Mouse (Mus musculus) small intestine, adult 2 months (tissue): ENCODE results near the gene Rel. TPM values are rescaled to one million over a fixed set of nuclear protein-coding genes. Genes with fewer than 3 reads are reported as not detected.

Experiments used
- H3K27ac ChIP-seq: fragments of 200-500 bp; 2 replicates; pipeline ENCODE4 v1.5.1; 2012; ENCODE audit warnings: low read depth, low read length, control low read depth, inconsistent platforms; ENCODE audit not compliant: insufficient read depth
- H3K27me3 ChIP-seq: fragments of 200-500 bp; 2 replicates; pipeline ENCODE4 v1.6.1; 2012; ENCODE audit warnings: mild to moderate bottlenecking, moderate library complexity, low read length, inconsistent platforms; ENCODE audit not compliant: control insufficient read depth, insufficient read depth
- H3K36me3 ChIP-seq: fragments of 200-500 bp; 2 replicates; pipeline ENCODE4 v1.6.1; 2012; ENCODE audit warnings: mild to moderate bottlenecking, low read length, control low read depth, inconsistent platforms; ENCODE audit not compliant: control insufficient read depth, insufficient read depth
- H3K4me1 ChIP-seq: fragments of 200-500 bp; 2 replicates; pipeline ENCODE4 v1.6.1; 2012; ENCODE audit warnings: low read length, inconsistent platforms, mixed read lengths; ENCODE audit not compliant: control insufficient read depth, insufficient read depth, insufficient read length
- H3K4me3 ChIP-seq: fragments of 200-500 bp; 2 replicates; pipeline ENCODE4 v1.5.1; 2012; ENCODE audit warnings: low read depth, mild to moderate bottlenecking, control low read depth, inconsistent platforms, low read length, moderate library complexity
- CTCF ChIP-seq: fragments of 200-500 bp; IDR thresholded peaks from 2 replicates; pipeline ENCODE4 v1.5.1; 2012; ENCODE audit warnings: low read depth, mild to moderate bottlenecking, control low read depth, inconsistent platforms, low read length, moderate library complexity, mixed read lengths; ENCODE audit not compliant: insufficient replicate concordance, insufficient read length; ENCODE audit errors: extremely low read depth
- POLR2A ChIP-seq: fragments of 200-500 bp; IDR thresholded peaks from 2 replicates; pipeline ENCODE4 v1.6.1; 2012; ENCODE audit warnings: low read depth, mild to moderate bottlenecking, control low read depth, inconsistent platforms, low read length, moderate library complexity
- WGBS: fragments of 180-500 bp; shearing (Covaris S2); methylation state at CpG from one replicate; pipeline ENCODE4 v1.1.7; 2018; 5-methylcytosine and 5-hydroxymethylcytosine counted together
- polyA plus RNA-seq: library from polyadenylated mRNA; depleted of rRNA; stranded (reverse); fragments of >200 nt; gene quantifications from 2 replicates; pipeline ENCODE4 v1.2.3, GENCODE M21; 2012

The Rel gene
- polyA plus RNA-seq, 1 experiment: 1.5 TPM

DNA sequence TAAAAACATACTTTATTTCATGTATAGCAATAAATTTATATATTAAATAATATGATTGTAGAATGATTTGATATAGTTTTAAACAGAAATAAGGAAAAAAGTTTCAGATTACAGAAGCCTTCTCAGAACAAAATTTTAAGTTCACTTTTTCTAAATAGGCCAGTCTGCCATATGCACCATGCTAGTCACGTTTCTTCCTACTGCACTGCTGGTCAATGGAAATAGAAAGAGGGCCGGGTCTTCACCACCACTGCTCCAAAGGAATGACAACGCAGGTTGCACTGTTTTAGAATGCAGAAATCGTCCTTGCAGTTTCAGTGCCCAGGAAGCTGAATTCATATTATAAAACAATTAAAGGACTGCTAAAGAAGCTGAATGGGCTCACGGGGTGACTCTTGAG is 12.3 kb upstream of the Rel start:
- Histone ChIP-seq H3K36me3 (no peaks in the 10 kb centered on the region), H3K27me3 (no peaks in the 10 kb centered on the region), H3K27ac (no peak overlapping the region), H3K4me3 (no peak overlapping the region), H3K4me1 (no peaks in the 10 kb centered on the region)
- WGBS: 87% methylated on average over 5 of the region's 5 CpGs
- TF ChIP-seq CTCF (no peak), POLR2A (no peak)

DNA sequence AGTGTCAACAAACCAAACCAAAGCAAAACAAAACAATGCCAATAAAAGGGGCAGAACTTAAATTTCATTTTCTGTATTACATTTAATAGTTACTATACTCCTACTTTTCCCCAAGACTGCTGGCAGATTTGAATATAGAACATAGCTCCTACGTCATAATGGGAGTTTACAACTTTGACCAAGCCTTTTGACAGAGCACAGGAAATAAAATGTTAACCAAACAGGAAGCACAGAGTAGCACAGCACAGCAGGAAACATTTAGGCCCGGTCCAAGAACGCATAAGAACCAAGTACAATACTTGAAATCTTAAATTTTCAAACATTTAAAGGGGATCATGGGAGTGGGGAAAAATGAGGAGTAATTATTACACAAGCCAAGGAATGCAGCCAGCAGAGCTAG is 11.3 kb upstream of the Rel start:
- Histone ChIP-seq H3K36me3 (no peaks in the 10 kb centered on the region), H3K27ac (no peak overlapping the region)

GRCm38 (mm10) chr11:23778787-23779201 is 8.0 kb upstream of the Rel start:
- Histone ChIP-seq H3K4me1 (no peaks in the 10 kb centered on the region), H3K4me3 (no peak overlapping the region), H3K27me3 (no peaks in the 10 kb centered on the region), H3K27ac (no peak overlapping the region), H3K36me3 (no peaks in the 10 kb centered on the region)
- no peak for TF ChIP-seq POLR2A
- no peak for TF ChIP-seq CTCF
- WGBS: 78% methylated on average over 8 of the region's 8 CpGs

More for the DNA sequence above, 11.3 kb upstream of the Rel start:
- TF ChIP-seq POLR2A (no peak), CTCF (no peak)
- H3K27me3 ChIP-seq: no peaks in the 10 kb centered on the region
- 66% methylated on average over 3 of the region's 3 CpGs for WGBS
- no peaks in the 10 kb centered on the region for H3K4me1 ChIP-seq
- no peak overlapping the region for H3K4me3 ChIP-seq

- TF ChIP-seq CTCF: no peak
- TF ChIP-seq POLR2A: no peak
- Histone ChIP-seq H3K4me1 (peaks cover 4% of the 10 kb centered on the region; the same call in 1 of the 2 replicates), H3K4me3 (no peak overlapping the region), H3K27me3 (no peaks in the 10 kb centered on the region), H3K27ac (no peak overlapping the region), H3K36me3 (no peaks in the 10 kb centered on the region)
- 42% methylated on average over 1 of the region's 1 CpGs for WGBS
These were observed 1.7 kb upstream of the Rel start for GRCm38 (mm10) chr11:23772471-23772870.

- WGBS: 8% methylated on average over 21 of the region's 21 CpGs
- H3K27ac ChIP-seq: peak overlapping the region; percentile 93
- peaks cover 4% of the 10 kb centered on the region; the same call in 1 of the 2 replicates for H3K4me1 ChIP-seq
- peak overlapping the region; percentile 93 for H3K4me3 ChIP-seq
- H3K27me3 ChIP-seq: no peaks in the 10 kb centered on the region
- no peaks in the 10 kb centered on the region for H3K36me3 ChIP-seq
- TF ChIP-seq POLR2A (no peak), CTCF (no peak)
These were observed 832 bp upstream of the Rel start for GRCm38 (mm10) chr11:23771507-23772097.

DNA sequence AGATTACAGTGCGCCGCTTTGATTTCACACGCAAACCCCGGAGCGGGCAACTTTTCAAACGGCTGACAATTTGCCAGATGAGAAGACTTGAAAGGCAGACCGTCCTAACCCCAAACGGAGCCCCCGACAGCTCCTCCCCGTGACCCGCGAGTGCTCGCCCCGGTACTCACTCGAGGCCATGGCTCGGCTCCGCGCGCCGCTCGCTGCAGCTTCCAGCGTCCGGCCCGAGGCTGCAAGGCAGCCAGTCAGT is 335 bp downstream of the Rel start:
- peak overlapping the region; percentile 93 for H3K4me3 ChIP-seq
- no peaks in the 10 kb centered on the region for H3K27me3 ChIP-seq
- H3K27ac ChIP-seq: peak overlapping the region; percentile 93
- H3K36me3 ChIP-seq: no peaks in the 10 kb centered on the region
- WGBS: under 1% methylated on average over 24 of the region's 24 CpGs
- TF ChIP-seq POLR2A (peak; percentile 36; the same call in 1 of the 2 replicates), CTCF (no peak)
- peaks cover 4% of the 10 kb centered on the region; the same call in 1 of the 2 replicates for H3K4me1 ChIP-seq

- Histone ChIP-seq H3K4me1 (peaks cover 4% of the 10 kb centered on the region; the same call in 1 of the 2 replicates), H3K27me3 (no peaks in the 10 kb centered on the region), H3K4me3 (peak overlapping the region; percentile 93), H3K36me3 (no peaks in the 10 kb centered on the region), H3K27ac (peak overlapping the region; percentile 93)
- TF ChIP-seq CTCF: no peak
- no peak for TF ChIP-seq POLR2A
- under 1% methylated on average over 25 of the region's 25 CpGs for WGBS
These were observed 872 bp downstream of the Rel start for GRCm38 (mm10) chr11:23769686-23770509.

DNA sequence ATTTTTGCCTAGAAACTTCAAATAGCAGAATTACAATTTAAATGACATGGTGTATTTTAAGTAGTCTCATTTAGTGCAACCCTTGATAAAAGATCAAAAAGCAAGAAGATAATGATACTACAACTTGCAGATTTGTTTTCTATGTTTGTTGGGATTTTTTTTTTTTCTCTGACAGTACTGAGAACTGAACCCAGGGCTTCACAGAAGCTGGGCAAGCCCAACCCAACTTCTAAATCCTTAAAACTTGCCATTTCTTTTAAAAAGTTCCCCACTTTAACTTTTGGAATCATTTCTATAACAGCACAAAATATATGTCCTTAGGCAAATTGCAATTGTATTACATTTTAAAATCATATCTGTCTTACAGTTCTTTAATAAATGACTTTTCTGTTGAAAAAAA is 1.7 kb downstream of the Rel start:
- TF ChIP-seq CTCF (no peak), POLR2A (no peak)
- Histone ChIP-seq H3K27me3 (no peaks in the 10 kb centered on the region), H3K27ac (no peak overlapping the region), H3K4me3 (no peak overlapping the region), H3K36me3 (no peaks in the 10 kb centered on the region), H3K4me1 (peaks cover 4% of the 10 kb centered on the region; the same call in 1 of the 2 replicates)
